ENCODE assay signal across 9 mouse cellular contexts in the genomic region with DNA sequence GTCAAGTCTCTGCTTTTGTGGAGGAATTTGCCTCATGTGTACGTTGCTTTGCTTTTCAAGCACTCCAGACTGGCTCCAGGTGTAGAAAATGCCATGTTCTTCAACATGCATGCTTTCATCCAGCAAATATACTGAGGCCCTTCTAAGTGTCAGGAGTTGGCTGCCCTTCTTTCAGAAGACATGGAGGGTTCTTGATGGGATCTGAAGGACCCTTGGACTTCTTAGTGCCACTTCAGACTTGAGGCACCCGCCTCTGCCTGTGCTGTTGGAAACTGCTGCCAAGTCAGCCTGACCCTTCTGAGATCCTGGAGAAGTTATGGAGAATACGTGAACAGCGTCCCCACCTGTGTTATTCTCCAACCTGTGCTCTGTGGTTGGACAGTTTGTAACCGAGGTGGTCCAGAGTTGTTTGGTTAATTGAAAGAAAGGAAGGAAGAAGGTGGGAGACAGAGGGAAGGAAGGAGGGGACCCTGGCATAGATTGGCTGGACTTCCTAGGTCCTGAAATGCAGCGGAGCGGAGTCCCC. TPM values are rescaled to one million over a fixed set of nuclear protein-coding genes. Genes with fewer than 3 reads are reported as not detected.
DNase-seq lines count a peak whose midpoint lies in the region; ATAC-seq lines count a peak whose summit lies in the region.
"Had no signal": no experiment of that assay in that cellular context is flagged by ENCODE, and none has a peak within 500 bp of the region (broad histone marks: within the 10 kb centered on the region; RNA-seq: fewer than 3 reads in every experiment).

No protein-coding gene starts in this region.

- no peak overlapping the region for H3K27ac ChIP-seq in heart, embryonic 14.5 days (replicated peaks in 1 of 2; ENCODE audit: control insufficient read depth in 1 of 2, insufficient read depth in 1 of 2, low read depth in 2 of 2, low read length in 2 of 2)
- H3K27ac ChIP-seq in embryonic facial prominence, embryonic 12.5 days, result no peak overlapping the region
- no peak overlapping the region for H3K27ac ChIP-seq in midbrain, embryonic 11.5 days (ENCODE audit: low read depth, low read length)

- H3K36me3 ChIP-seq in heart, embryonic 14.5 days (ENCODE audit: control insufficient read depth, insufficient read depth, low read length), result no peaks in the 10 kb centered on the region
- H3K36me3 ChIP-seq in embryonic facial prominence, embryonic 12.5 days, result no peaks in the 10 kb centered on the region
- H3K36me3 ChIP-seq in midbrain, embryonic 11.5 days (ENCODE audit: control insufficient read depth, insufficient read depth, low read length), result no peaks in the 10 kb centered on the region

- H3K9ac ChIP-seq in heart, embryonic 14.5 days (ENCODE audit: low read length), result no peak overlapping the region; the same call in 1 of the 2 replicates
- H3K9ac ChIP-seq in embryonic facial prominence, embryonic 12.5 days, result peak overlapping the region; percentile 58; the same call in 1 of the 2 replicates
- H3K9ac ChIP-seq in midbrain, embryonic 11.5 days (ENCODE audit: low read length), result no peak overlapping the region

- peak overlapping the region; percentile 54 to 71 for H3K4me3 ChIP-seq in heart, embryonic 14.5 days (ENCODE audit: control insufficient read depth in 1 of 2, insufficient read depth in 1 of 2, low read depth in 1 of 2, low read length in 2 of 2)
- H3K4me3 ChIP-seq in embryonic facial prominence, embryonic 12.5 days, result peak overlapping the region; percentile 61
- peak overlapping the region; percentile 51 for H3K4me3 ChIP-seq in midbrain, embryonic 11.5 days (ENCODE audit: low read depth, low read length)

- ATAC-seq in heart, embryonic 14.5 days (ENCODE audit: insufficient number of reproducible peaks, insufficient read depth, low FRiP score, low read depth), result no peak
- no peak for ATAC-seq in embryonic facial prominence, embryonic 12.5 days (ENCODE audit: insufficient number of reproducible peaks, insufficient read depth, low FRiP score, low TSS enrichment)
- ATAC-seq in midbrain, embryonic 11.5 days (ENCODE audit: low FRiP score), result no peak
- no peak for ATAC-seq in cerebellum, adult (ENCODE audit: insufficient number of reproducible peaks, low FRiP score, low TSS enrichment)
- no peak for ATAC-seq in frontal cortex, adult (ENCODE audit: low TSS enrichment)

- H3K4me1 ChIP-seq in heart, embryonic 14.5 days (ENCODE audit: control insufficient read depth in 2 of 2, insufficient read depth in 2 of 2, low read length in 2 of 2), result peaks cover 3 to 4% of the 10 kb centered on the region in 2 experiments; a peak in 2 of 4 replicates
- H3K4me1 ChIP-seq in embryonic facial prominence, embryonic 12.5 days, result no peaks in the 10 kb centered on the region
- H3K4me1 ChIP-seq in midbrain, embryonic 11.5 days (ENCODE audit: control insufficient read depth, insufficient read depth, low read length), result peaks cover 10% of the 10 kb centered on the region; the same call in 1 of the 2 replicates

- 44% methylated on average over 7 of the region's 7 CpGs for WGBS in heart, embryonic 14.5 days
- 34% methylated on average over 7 of the region's 7 CpGs for WGBS in embryonic facial prominence, embryonic 12.5 days
- WGBS in midbrain, embryonic 11.5 days, result 35% methylated on average over 7 of the region's 7 CpGs

- H3K27me3 ChIP-seq in heart, embryonic 14.5 days (ENCODE audit: control insufficient read depth, insufficient read depth, low read length), result peaks cover 46% of the 10 kb centered on the region
- peaks cover 8% of the 10 kb centered on the region; the same call in 1 of the 2 replicates for H3K27me3 ChIP-seq in embryonic facial prominence, embryonic 12.5 days
- peaks cover 32% of the 10 kb centered on the region for H3K27me3 ChIP-seq in midbrain, embryonic 11.5 days (ENCODE audit: control insufficient read depth, insufficient read depth, low read length)
- H3K27me3 ChIP-seq: CH12.LX had no signal

- no peaks in the 10 kb centered on the region for H3K9me3 ChIP-seq in heart, embryonic 14.5 days (ENCODE audit: control insufficient read depth, low read length)
- no peaks in the 10 kb centered on the region for H3K9me3 ChIP-seq in embryonic facial prominence, embryonic 12.5 days
- no peaks in the 10 kb centered on the region for H3K9me3 ChIP-seq in midbrain, embryonic 11.5 days (ENCODE audit: control insufficient read depth, low read length)

- H3K4me2 ChIP-seq in heart, embryonic 14.5 days (ENCODE audit: low read length), result peak overlapping the region; percentile 96
- peak overlapping the region; percentile 80 for H3K4me2 ChIP-seq in embryonic facial prominence, embryonic 12.5 days (replicated peaks)
- H3K4me2 ChIP-seq in midbrain, embryonic 11.5 days, result peak overlapping the region; percentile 96

- intact Hi-C loops in heart, postnatal 14 days (cut with DNase I), result loop anchor here (5.0 kb wide), 2 partner anchors 111 to 224 kb away; no protein-coding TSS in a partner anchor

- no peak for DNase-seq in heart, postnatal 14 days
- DNase-seq in kidney, postnatal 10 days, result peak; percentile 28
- DNase-seq in midbrain, embryonic 11.5 days (ENCODE audit: low spot score, missing footprints), result peak; percentile 84
- no peak for DNase-seq in thymus, postnatal 25 days

RNA-seq across cellular contexts. Expression of a gene that starts 0.5 kb away (rescaled TPM):
- 2.4 and 2.5 TPM in 2 replicates for polyA plus RNA-seq in heart, embryonic 14.5 days (2014; fragmentation: Nextera tagmentation; extraction: Ambion mirVana)
- total RNA-seq in heart, postnatal 14 days (2021), result 10 to 100 TPM in 1 of 2 experiments, 1 to 10 TPM in 1; 10.0 to 13.3 TPM
- 15.0 and 16.5 TPM in 2 replicates for polyA plus RNA-seq in embryonic facial prominence, embryonic 12.5 days (2016; fragmentation: Nextera tagmentation; extraction: Ambion mirVana)
- 3.5 and 4.5 TPM in 2 replicates for polyA plus RNA-seq in midbrain, embryonic 11.5 days (2014; fragmentation: Nextera tagmentation; extraction: Ambion mirVana)

Comparison
In these comparisons a context has a peak if more than half of its experiments do, and no peak if none do; other contexts are left out.
1. DNase-seq: peak in kidney, postnatal 10 days (single experiment) and midbrain, embryonic 11.5 days (single experiment); none in heart, postnatal 14 days (0 of 2) and thymus, postnatal 25 days (single experiment).
2. Peak in every context shown above with its lines, with median percentiles within 50 percentile points of each other: H3K4me2 ChIP-seq and H3K4me3 ChIP-seq.